Comparison of ENCODE assay signal across 19 mouse cellular contexts in the genomic region with DNA sequence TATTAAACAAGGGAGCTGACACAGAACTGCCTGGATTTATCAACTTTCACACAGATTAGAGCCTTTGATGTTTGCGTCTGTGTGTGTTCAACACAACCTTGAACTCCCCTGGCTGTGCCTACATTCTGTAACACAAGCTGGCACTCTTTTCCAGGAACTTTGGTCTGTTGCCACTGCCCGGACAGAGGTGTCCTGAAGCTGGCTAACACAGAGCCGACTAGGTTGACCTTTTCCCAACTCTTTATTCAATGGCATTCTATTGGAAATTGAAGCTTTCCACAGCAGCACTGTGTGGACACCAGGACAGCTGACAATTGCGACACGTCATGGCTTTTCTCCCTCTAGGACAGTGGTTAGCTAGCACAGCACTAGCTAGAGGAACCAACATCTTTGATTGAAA. TPM values are rescaled to one million over a fixed set of nuclear protein-coding genes. Genes with fewer than 3 reads are reported as not detected.
DNase-seq lines count a peak whose midpoint lies in the region; ATAC-seq lines count a peak whose summit lies in the region.
"Had no signal": no experiment of that assay in that cellular context is flagged by ENCODE, and none has a peak within 500 bp of the region (broad histone marks: within the 10 kb centered on the region; RNA-seq: fewer than 3 reads in every experiment).

No protein-coding gene starts in this region.

- H3K27me3 ChIP-seq in liver, embryonic 13.5 days: no peaks in the 10 kb centered on the region
- H3K27me3 ChIP-seq: forebrain, embryonic 15.5 days; heart, embryonic 15.5 days; hindbrain, embryonic 12.5 days had no signal

- no peak overlapping the region for H3K9ac ChIP-seq in liver, embryonic 13.5 days
- H3K9ac ChIP-seq: forebrain, embryonic 15.5 days; heart, embryonic 15.5 days; hindbrain, embryonic 12.5 days had no signal

- no peak overlapping the region for H3K27ac ChIP-seq in liver, embryonic 13.5 days
- H3K27ac ChIP-seq: forebrain, embryonic 15.5 days; heart, embryonic 15.5 days; hindbrain, embryonic 12.5 days had no signal

- intact Hi-C loops in heart, postnatal 36 days (cut with DNase I): no loop called here

- no peak overlapping the region for H3K4me2 ChIP-seq in liver, embryonic 13.5 days
- H3K4me2 ChIP-seq: forebrain, embryonic 15.5 days; heart, embryonic 15.5 days; hindbrain, embryonic 12.5 days had no signal

- peak; percentile 25 to 33 for DNase-seq in heart, adult 18-20 months
- DNase-seq in heart, postnatal 36 days: no peak
- DNase-seq in testis, postnatal 14 days (ENCODE audit: low spot score): peak; percentile 68
- no peak for DNase-seq in testis, postnatal 10 days (ENCODE audit: low spot score)
- no peak for DNase-seq in liver, embryonic 13.5 days
- DNase-seq in cerebellum, adult 18-20 months: no peak
- DNase-seq in cerebellum, adult 8-10 months: no peak
- DNase-seq: cerebellum, postnatal 36 days; kidney, adult 11 months; kidney, postnatal 25 days; lung, postnatal 10 days; right cerebral cortex, postnatal 4 days; thymus, adult 18-20 months had no signal

- ATAC-seq in liver, embryonic 13.5 days (ENCODE audit: low read depth): peak; percentile 71
- ATAC-seq in erythroid progenitor cell, adult 5-6 weeks (replicated peaks; ENCODE audit: low FRiP score, poor library complexity, severe bottlenecking): no peak
- ATAC-seq: forebrain, embryonic 15.5 days had no signal

- no peak overlapping the region for H3K4me3 ChIP-seq in liver, embryonic 13.5 days (replicated peaks)
- H3K4me3 ChIP-seq: erythroblast, embryonic 14.5 days; forebrain, embryonic 15.5 days; heart, embryonic 15.5 days; hindbrain, embryonic 12.5 days had no signal

- no peaks in the 10 kb centered on the region for H3K9me3 ChIP-seq in liver, embryonic 13.5 days (replicated peaks)
- H3K9me3 ChIP-seq: forebrain, embryonic 15.5 days; heart, embryonic 15.5 days; hindbrain, embryonic 12.5 days had no signal

- H3K4me1 ChIP-seq in liver, embryonic 13.5 days (replicated peaks): peaks cover 6% of the 10 kb centered on the region; the same call in 1 of the 2 replicates
- H3K4me1 ChIP-seq: forebrain, embryonic 15.5 days; heart, embryonic 15.5 days; hindbrain, embryonic 12.5 days had no signal

- WGBS in liver, embryonic 13.5 days (ENCODE audit: insufficient replicate concordance): 45% methylated on average over 5 of the region's 5 CpGs

- no peaks in the 10 kb centered on the region; the same call in 1 of the 2 replicates for H3K36me3 ChIP-seq in liver, embryonic 13.5 days
- H3K36me3 ChIP-seq: forebrain, embryonic 15.5 days; heart, embryonic 15.5 days; hindbrain, embryonic 12.5 days had no signal

RNA-seq across cellular contexts. Expression of gene Abcc2, which starts 15.2 kb away (rescaled TPM):
- total RNA-seq in heart, adult 18-20 months (2021): not detected
- total RNA-seq in heart, postnatal 36 days (2021): not detected
- 8.5 and 8.9 TPM in 2 replicates for polyA plus RNA-seq in liver, embryonic 13.5 days (2015; fragmentation: Nextera tagmentation; extraction: Ambion mirVana)
- total RNA-seq in erythroid progenitor cell, adult 5-6 weeks (2015; ENCODE audit: low replicate concordance): 8.3 TPM in 1 of 2 replicates, not detected in the other
- 0.26 TPM in 1 of 2 replicates, not detected in the other for total RNA-seq in erythroid progenitor cell, adult 5-6 weeks (2017; ENCODE audit: low replicate concordance)
- total RNA-seq: megakaryocyte-erythroid progenitor cell, adult 5-6 weeks had no signal
- polyA plus RNA-seq: forebrain, embryonic 15.5 days; hindbrain, embryonic 12.5 days had no signal

RNA-seq across cellular contexts. Expression of gene Cox15, which starts 44.4 kb away (rescaled TPM):
- total RNA-seq in heart, adult 18-20 months (2021): 10 to 100 TPM; 23.5 to 26.0 TPM
- total RNA-seq in heart, postnatal 36 days (2021): 10 to 100 TPM; 31.9 to 34.3 TPM
- polyA plus RNA-seq in liver, embryonic 13.5 days (2015; fragmentation: Nextera tagmentation; extraction: Ambion mirVana): 7.0 TPM in 2 replicates
- total RNA-seq in erythroid progenitor cell, adult 5-6 weeks (2015; ENCODE audit: low replicate concordance): 2.2 and 2.5 TPM in 2 replicates
- 6.2 and 13.8 TPM in 2 replicates for total RNA-seq in erythroid progenitor cell, adult 5-6 weeks (2017; ENCODE audit: low replicate concordance)

RNA-seq across cellular contexts. Expression of gene Cutc, which starts 44.4 kb away (rescaled TPM):
- total RNA-seq in heart, adult 18-20 months (2021): 10 to 100 TPM; 14.3 to 15.3 TPM
- 10 to 100 TPM; 15.1 to 16.3 TPM for total RNA-seq in heart, postnatal 36 days (2021)
- polyA plus RNA-seq in liver, embryonic 13.5 days (2015; fragmentation: Nextera tagmentation; extraction: Ambion mirVana): 14.7 and 14.8 TPM in 2 replicates
- 5.0 and 10.8 TPM in 2 replicates for total RNA-seq in erythroid progenitor cell, adult 5-6 weeks (2015; ENCODE audit: low replicate concordance)
- total RNA-seq in erythroid progenitor cell, adult 5-6 weeks (2017; ENCODE audit: low replicate concordance): 1.8 TPM in 1 of 2 replicates, not detected in the other

Comparison
In these comparisons a context has a peak if more than half of its experiments do, and no peak if none do; other contexts are left out.
1. DNase-seq: peak in heart, adult 18-20 months (2 of 2) and testis, postnatal 14 days (single experiment); none in heart, postnatal 36 days (0 of 2), testis, postnatal 10 days (single experiment), liver, embryonic 13.5 days (single experiment), cerebellum, adult 18-20 months (0 of 2) and cerebellum, adult 8-10 months (single experiment).